Mouse (Mus musculus): ENCODE measurements at regions not wholly inside any gene's neighbourhood (a gene's known extent, or its start where the extent isn't known, plus 50 kb on each side); places are given as distances from the start of the nearest gene placed in this dataset.

DNA sequence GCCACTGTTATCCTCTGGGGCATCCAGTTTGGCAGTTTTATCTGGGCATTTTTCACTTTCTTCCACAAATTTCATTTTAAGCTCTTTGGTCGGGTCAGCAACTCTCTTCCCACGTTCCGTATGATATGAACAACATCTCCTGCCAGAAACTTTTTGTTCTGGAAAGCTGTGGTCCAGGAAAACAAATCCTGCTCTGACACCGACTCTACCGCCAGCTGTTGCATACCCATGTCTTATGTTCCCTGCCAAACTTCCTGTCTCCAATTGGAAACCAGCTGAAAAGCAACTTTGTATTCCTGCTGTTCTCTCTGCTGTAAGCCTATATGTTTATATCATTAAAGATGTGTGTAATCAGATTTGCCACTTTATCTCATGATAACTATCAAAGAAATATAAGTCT lies 551.6 kb upstream of the Kirrel3 start:
- DNase-seq (ENCODE audit: low spot score), result no peak

DNA sequence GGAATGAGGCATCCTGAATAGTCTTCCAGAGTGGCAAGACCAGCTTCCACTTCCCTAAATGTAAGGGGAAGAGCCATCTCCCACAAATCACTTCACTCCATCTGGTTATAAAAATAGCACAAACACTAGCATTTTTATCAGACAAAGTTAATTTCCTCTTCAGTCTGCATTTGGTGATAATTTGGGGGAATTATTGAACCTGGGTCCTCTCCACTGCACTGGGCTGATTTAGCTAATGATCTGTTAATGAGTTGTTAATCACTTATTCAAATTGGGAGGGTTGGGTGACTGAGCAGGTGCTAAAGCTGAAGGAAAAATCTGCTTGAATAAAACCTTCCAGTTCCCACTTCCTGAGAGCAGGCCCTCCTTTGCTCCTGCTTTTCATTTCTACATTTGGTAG lies 531.4 kb upstream of the Kirrel3 start:
- no peak for DNase-seq (ENCODE audit: low spot score)

Measured in spleen, adult 12 weeks (tissue).